Mouse (Mus musculus): ENCODE measurements around the gene Tmem106c. TPM values are rescaled to one million over a fixed set of nuclear protein-coding genes. Genes with fewer than 3 reads are reported as not detected.

Gene Tmem106c
- polyA plus RNA-seq, 1 experiment from 2014 or later: 49.5 TPM

GRCm38 (mm10) chr15:97955742-97956141 is 8.3 kb upstream of the Tmem106c start:
- Histone ChIP-seq H3K27ac (no peak overlapping the region), H3K4me3 (no peak overlapping the region), H3K4me2 (replicated peaks) (no peak overlapping the region), H3K9ac (no peak overlapping the region), H3K4me1 (peaks cover 9% of the 10 kb centered on the region), H3K9me3 (replicated peaks) (no peaks in the 10 kb centered on the region), H3K27me3 (no peaks in the 10 kb centered on the region), H3K36me3 (no peaks in the 10 kb centered on the region)
- ATAC-seq (ENCODE audit: low FRiP score): no peak
- 34% methylated on average over 4 of the region's 4 CpGs for WGBS

DNA sequence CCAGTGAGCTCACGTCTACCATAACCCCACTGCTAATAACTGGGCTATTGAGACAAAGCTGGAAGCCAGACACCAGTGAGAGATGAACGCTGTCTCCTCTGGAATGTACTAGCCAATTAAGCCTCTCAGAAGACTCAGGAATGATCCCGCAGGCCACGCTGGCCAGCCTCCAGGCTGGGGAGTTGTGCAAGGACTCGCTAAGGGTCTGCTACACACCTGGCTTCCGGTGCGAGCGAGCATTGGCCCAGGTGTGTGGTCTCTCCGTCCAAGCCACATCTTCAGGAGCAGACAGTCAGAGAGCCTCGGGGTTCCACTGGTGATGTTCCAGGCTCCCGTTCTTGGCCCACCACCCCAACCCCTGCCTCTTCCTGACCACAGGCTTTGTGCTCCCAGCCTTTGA is 7.6 kb upstream of the Tmem106c start:
- no peak overlapping the region for H3K4me3 ChIP-seq
- no peaks in the 10 kb centered on the region for H3K27me3 ChIP-seq
- no peak overlapping the region for H3K27ac ChIP-seq
- H3K36me3 ChIP-seq: no peaks in the 10 kb centered on the region
- peaks cover 9% of the 10 kb centered on the region for H3K4me1 ChIP-seq
- 73% methylated on average over 11 of the region's 11 CpGs for WGBS
- ATAC-seq (ENCODE audit: low FRiP score): no peak
- no peak overlapping the region for H3K9ac ChIP-seq
- H3K9me3 ChIP-seq (replicated peaks): no peaks in the 10 kb centered on the region
- no peak overlapping the region for H3K4me2 ChIP-seq (replicated peaks)

GRCm38 (mm10) chr15:97963329-97963988 is 541 bp upstream of the Tmem106c start:
- WGBS: 11% methylated on average over 13 of the region's 13 CpGs
- Histone ChIP-seq H3K9me3 (replicated peaks) (no peaks in the 10 kb centered on the region), H3K36me3 (no peaks in the 10 kb centered on the region), H3K4me3 (peak overlapping the region; percentile 60), H3K9ac (peak overlapping the region; percentile 69), H3K27me3 (no peaks in the 10 kb centered on the region), H3K27ac (peak overlapping the region; percentile 70; the same call in 1 of the 2 replicates), H3K4me2 (replicated peaks) (peak overlapping the region; percentile 82), H3K4me1 (peaks cover 14% of the 10 kb centered on the region)
- ATAC-seq (ENCODE audit: low FRiP score): peak; percentile 6; the same call in 1 of the 2 replicates

GRCm38 (mm10) chr15:97964836-97965187 is 812 bp downstream of the Tmem106c start:
- peak; percentile 29; the same call in 1 of the 2 replicates for ATAC-seq (ENCODE audit: low FRiP score)

GRCm38 (mm10) chr15:97965311-97966045 is 1.5 kb downstream of the Tmem106c start:
- WGBS: 61% methylated on average over 17 of the region's 17 CpGs
- no peak for ATAC-seq (ENCODE audit: low FRiP score)
- Histone ChIP-seq H3K4me3 (no peak overlapping the region), H3K27ac (no peak overlapping the region), H3K4me1 (peaks cover 17% of the 10 kb centered on the region), H3K9ac (peak overlapping the region; percentile 77), H3K27me3 (no peaks in the 10 kb centered on the region), H3K4me2 (replicated peaks) (peak overlapping the region; percentile 82), H3K9me3 (replicated peaks) (no peaks in the 10 kb centered on the region), H3K36me3 (no peaks in the 10 kb centered on the region)

More at GRCm38 (mm10) chr15:97964836-97965187, 812 bp downstream of the Tmem106c start:
- Histone ChIP-seq H3K4me3 (peak overlapping the region; percentile 60), H3K27ac (peak overlapping the region; percentile 79), H3K27me3 (no peaks in the 10 kb centered on the region), H3K4me1 (peaks cover 14% of the 10 kb centered on the region), H3K4me2 (replicated peaks) (peak overlapping the region; percentile 82), H3K9me3 (replicated peaks) (no peaks in the 10 kb centered on the region), H3K36me3 (no peaks in the 10 kb centered on the region), H3K9ac (peak overlapping the region; percentile 77)
- 19% methylated on average over 7 of the region's 7 CpGs for WGBS

- Histone ChIP-seq H3K4me2 (replicated peaks) (no peak overlapping the region), H3K4me3 (no peak overlapping the region), H3K4me1 (peaks cover 12% of the 10 kb centered on the region), H3K9ac (no peak overlapping the region), H3K36me3 (peaks cover 5% of the 10 kb centered on the region; the same call in 1 of the 2 replicates), H3K27me3 (no peaks in the 10 kb centered on the region), H3K27ac (no peak overlapping the region), H3K9me3 (replicated peaks) (no peaks in the 10 kb centered on the region)
- WGBS: 42% methylated on average over 6 of the region's 6 CpGs
- ATAC-seq (ENCODE audit: low FRiP score): no peak
Observed at GRCm38 (mm10) chr15:97970299-97970698, 6.3 kb downstream of the Tmem106c start.

DNA sequence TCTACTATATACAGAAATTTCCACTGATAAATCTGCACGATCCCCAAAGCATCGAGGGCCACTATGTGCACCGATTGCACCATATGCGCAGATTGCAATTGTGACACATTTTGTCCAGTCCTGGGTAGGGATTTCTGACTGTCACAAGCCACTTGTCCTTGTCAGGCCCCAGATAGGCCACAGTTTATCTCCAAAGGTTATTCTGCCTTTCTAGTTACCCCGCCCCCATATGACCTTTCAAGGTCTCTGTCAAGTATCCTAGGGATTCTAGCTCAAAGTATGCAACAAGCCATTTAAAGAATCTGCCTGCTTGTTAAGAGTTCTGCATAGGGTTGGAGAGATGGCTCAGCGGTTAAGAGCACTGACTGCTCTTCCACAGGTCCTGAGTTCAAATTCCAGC is 8.6 kb downstream of the Tmem106c start:
- Histone ChIP-seq H3K27ac (no peak overlapping the region), H3K27me3 (no peaks in the 10 kb centered on the region), H3K4me3 (no peak overlapping the region), H3K36me3 (peaks cover 28% of the 10 kb centered on the region), H3K9me3 (replicated peaks) (no peaks in the 10 kb centered on the region), H3K4me2 (replicated peaks) (no peak overlapping the region), H3K4me1 (peaks cover 7% of the 10 kb centered on the region; the same call in 1 of the 2 replicates), H3K9ac (no peak overlapping the region)
- no peak for ATAC-seq (ENCODE audit: low FRiP score)
- 92% methylated on average over 6 of the region's 6 CpGs for WGBS

- ATAC-seq (ENCODE audit: low FRiP score): no peak
- H3K27ac ChIP-seq: peak overlapping the region; percentile 17; the same call in 1 of the 2 replicates
- 34% methylated on average over 11 of the region's 11 CpGs for WGBS
Observed at GRCm38 (mm10) chr15:97973248-97974005, 9.4 kb downstream of the Tmem106c start.

GRCm38 (mm10) chr15:97981560-97981959 is 17.6 kb downstream of the Tmem106c start:
- H3K9ac ChIP-seq: no peak overlapping the region
- no peak overlapping the region for H3K27ac ChIP-seq
- H3K27me3 ChIP-seq: no peaks in the 10 kb centered on the region
- no peak for ATAC-seq (ENCODE audit: low FRiP score)
- H3K9me3 ChIP-seq (replicated peaks): 0 out of 2 replicates have a peak, but pooled peaks cover 4% of the 10 kb centered on the region
- H3K4me3 ChIP-seq: no peak overlapping the region
- WGBS: 94% methylated on average over 6 of the region's 6 CpGs
- no peaks in the 10 kb centered on the region for H3K4me1 ChIP-seq
- H3K4me2 ChIP-seq (replicated peaks): no peak overlapping the region
- H3K36me3 ChIP-seq: peaks cover 99% of the 10 kb centered on the region

More at GRCm38 (mm10) chr15:97973248-97974005, 9.4 kb downstream of the Tmem106c start:
- H3K4me3 ChIP-seq: no peak overlapping the region
- no peak overlapping the region for H3K4me2 ChIP-seq (replicated peaks)
- H3K27me3 ChIP-seq: no peaks in the 10 kb centered on the region
- H3K9ac ChIP-seq: 0 out of 2 replicates have a peak overlapping the region, but pooled peaks have one; percentile 13
- peaks cover 7% of the 10 kb centered on the region; the same call in 1 of the 2 replicates for H3K4me1 ChIP-seq
- H3K9me3 ChIP-seq (replicated peaks): no peaks in the 10 kb centered on the region
- H3K36me3 ChIP-seq: peaks cover 36% of the 10 kb centered on the region

GRCm38 (mm10) chr15:97989544-97989943 is 25.5 kb downstream of the Tmem106c start:
- H3K4me3 ChIP-seq: no peak overlapping the region
- 0% methylated on average over 1 of the region's 1 CpGs for WGBS

DNA sequence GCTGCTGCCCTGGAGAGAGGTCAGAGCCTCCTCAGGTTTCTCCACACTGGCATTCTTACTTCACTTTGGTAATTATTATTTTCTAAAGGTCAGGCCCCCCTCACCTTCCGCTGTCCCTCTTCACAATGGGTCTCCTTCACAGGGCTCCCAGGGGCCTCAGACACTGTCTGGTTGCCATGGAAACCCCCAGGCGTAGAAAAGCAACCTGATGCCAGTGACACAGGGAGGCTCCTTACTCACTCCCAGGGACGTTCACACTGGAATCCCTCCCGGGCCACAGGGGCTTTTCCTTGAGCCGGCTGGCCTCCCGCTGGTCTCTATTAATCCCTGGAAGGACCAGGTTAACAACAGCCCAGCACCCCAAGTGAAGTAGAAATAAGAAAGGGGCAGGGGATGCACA is 26.1 kb downstream of the Tmem106c start:
- peak overlapping the region; percentile 41 for H3K4me2 ChIP-seq (replicated peaks)
- H3K36me3 ChIP-seq: peaks cover 54% of the 10 kb centered on the region
- peaks cover 50% of the 10 kb centered on the region for H3K4me1 ChIP-seq
- ATAC-seq (ENCODE audit: low FRiP score): peak; percentile 49
- H3K9ac ChIP-seq: peak overlapping the region; percentile 46
- H3K27me3 ChIP-seq: no peaks in the 10 kb centered on the region
- H3K9me3 ChIP-seq (replicated peaks): no peaks in the 10 kb centered on the region
- H3K27ac ChIP-seq: peak overlapping the region; percentile 94
- no peak overlapping the region for H3K4me3 ChIP-seq
- 0% methylated on average over 6 of the region's 6 CpGs for WGBS

More at GRCm38 (mm10) chr15:97989544-97989943, 25.5 kb downstream of the Tmem106c start:
- peak; percentile 9 for ATAC-seq (ENCODE audit: low FRiP score)
- Histone ChIP-seq H3K4me1 (peaks cover 50% of the 10 kb centered on the region), H3K9me3 (replicated peaks) (no peaks in the 10 kb centered on the region), H3K4me2 (replicated peaks) (peak overlapping the region; percentile 41), H3K9ac (no peak overlapping the region), H3K36me3 (peaks cover 54% of the 10 kb centered on the region), H3K27me3 (no peaks in the 10 kb centered on the region), H3K27ac (peak overlapping the region; percentile 94)

DNA sequence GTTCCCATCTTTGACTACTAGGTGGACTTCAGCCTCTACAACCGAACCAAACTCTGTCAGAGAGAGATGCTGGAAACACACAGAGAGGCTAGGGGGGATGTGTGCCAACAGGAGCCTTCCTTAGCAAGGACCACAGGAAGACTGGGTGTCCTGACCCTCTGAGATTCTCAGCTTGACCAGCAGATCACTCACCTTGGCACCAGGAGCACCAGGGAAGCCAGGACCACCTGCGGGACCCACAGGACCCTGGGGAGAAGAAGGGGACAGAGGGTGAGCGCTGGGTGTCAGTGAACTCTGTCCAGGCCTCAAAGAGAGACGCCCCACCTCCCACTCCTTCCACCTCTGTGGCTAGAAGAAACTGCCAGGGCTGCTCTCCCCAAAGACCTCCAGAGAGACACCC is 26.7 kb downstream of the Tmem106c start:
- H3K4me3 ChIP-seq: no peak overlapping the region
- H3K27ac ChIP-seq: peak overlapping the region; percentile 94
- H3K4me1 ChIP-seq: peaks cover 54% of the 10 kb centered on the region
- peak overlapping the region; percentile 46 for H3K9ac ChIP-seq
- ATAC-seq (ENCODE audit: low FRiP score): no peak
- WGBS: 4% methylated on average over 4 of the region's 4 CpGs
- no peaks in the 10 kb centered on the region for H3K27me3 ChIP-seq
- H3K4me2 ChIP-seq (replicated peaks): peak overlapping the region; percentile 41
- H3K36me3 ChIP-seq: peaks cover 53% of the 10 kb centered on the region
- no peaks in the 10 kb centered on the region for H3K9me3 ChIP-seq (replicated peaks)

All from hindbrain, embryonic 12.5 days (tissue).